Mouse (Mus musculus) bone marrow macrophage, adult 2 months (primary cell): ENCODE results near the gene St3gal2. TPM values are rescaled to one million over a fixed set of nuclear protein-coding genes. Genes with fewer than 3 reads are reported as not detected.
"Not testable (repeated sequence)": the region's sequence is repeated elsewhere in the genome, so short reads cannot be mapped to it uniquely, and the experiment has no call there.

Experiments
- H3K27ac ChIP-seq: 2 replicates; pipeline ENCODE4 v1.5.1; 2012; ENCODE audit warnings: low read depth, low read length; ENCODE audit not compliant: insufficient read depth
- H3K4me1 ChIP-seq: 2 replicates; pipeline ENCODE4 v1.6.1; 2012; ENCODE audit warnings: low read length; ENCODE audit not compliant: control insufficient read depth, insufficient read depth
- H3K4me3 ChIP-seq: 2 replicates; pipeline ENCODE4 v1.5.1; 2012; ENCODE audit warnings: mild to moderate bottlenecking, low read length, moderate library complexity; ENCODE audit not compliant: insufficient read depth
- CTCF ChIP-seq: IDR thresholded peaks from 2 replicates; pipeline ENCODE4 v1.5.1; 2012; ENCODE audit warnings: low read depth, mild to moderate bottlenecking, low read length, moderate library complexity
- POLR2A ChIP-seq: IDR thresholded peaks from 2 replicates; pipeline ENCODE4 v1.6.1; 2012; ENCODE audit warnings: mild to moderate bottlenecking, low read depth, low read length, borderline replicate concordance
- polyA plus RNA-seq: library from polyadenylated mRNA; stranded (reverse); fragments of >200 nt; gene quantifications from 2 replicates; pipeline ENCODE4 v1.2.4, GENCODE M21; 2012; ENCODE audit not compliant: missing spikeins, insufficient read depth, insufficient read length

St3gal2 gene
- polyA plus RNA-seq, 1 experiment: 12.4 TPM

DNA sequence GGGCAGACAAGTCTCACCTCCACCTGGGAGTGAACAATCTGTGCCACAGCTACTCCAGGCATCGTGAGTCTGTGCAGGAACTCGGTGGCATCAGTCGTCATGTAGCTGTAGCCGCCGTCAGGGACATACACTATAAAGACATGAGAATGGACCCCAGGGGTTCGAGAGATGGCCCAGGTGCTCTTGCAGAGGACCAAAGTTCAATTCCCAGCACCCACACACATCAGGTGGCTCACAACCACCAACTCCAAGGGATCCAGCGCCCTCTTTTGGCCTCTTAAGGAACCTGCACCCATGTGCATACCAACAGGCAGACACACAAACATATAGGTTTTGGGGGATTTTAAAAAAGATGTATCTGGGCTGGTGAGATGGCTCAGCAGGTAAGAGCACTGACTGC is 27.7 kb upstream of the St3gal2 start:
- Histone ChIP-seq H3K27ac (no peak overlapping the region), H3K4me3 (no peak overlapping the region), H3K4me1 (no peaks in the 10 kb centered on the region)
- TF ChIP-seq CTCF: no peak
- TF ChIP-seq POLR2A: no peak

- TF ChIP-seq POLR2A: no peak
- TF ChIP-seq CTCF: no peak
- H3K27ac ChIP-seq: no peak overlapping the region
- no peaks in the 10 kb centered on the region for H3K4me1 ChIP-seq
- H3K4me3 ChIP-seq: no peak overlapping the region
These were observed 26.8 kb upstream of the St3gal2 start for GRCm38 (mm10) chr8:110892913-110893312.

DNA sequence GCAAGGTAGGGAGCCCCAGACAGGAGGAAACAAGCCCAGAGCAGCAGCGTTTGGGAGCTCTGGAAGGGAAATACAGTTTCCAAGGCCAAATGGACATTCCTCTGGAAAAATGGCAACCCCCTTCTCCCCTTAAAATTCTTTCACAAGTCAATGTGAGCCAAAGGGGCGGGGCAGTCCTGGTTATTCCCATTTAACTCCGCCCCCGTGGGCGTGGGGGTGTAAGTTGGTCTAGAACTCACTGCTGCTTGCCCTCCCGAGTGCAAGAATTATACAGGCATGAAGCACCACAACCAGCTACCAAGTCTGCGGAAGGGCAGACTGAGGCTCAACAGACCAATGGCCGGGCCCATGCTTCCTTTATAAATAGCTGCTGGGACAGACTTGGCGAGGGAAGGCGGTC is 24.9 kb upstream of the St3gal2 start:
- Histone ChIP-seq H3K4me1 (no peaks in the 10 kb centered on the region), H3K27ac (no peak overlapping the region), H3K4me3 (no peak overlapping the region)
- TF ChIP-seq POLR2A: no peak
- TF ChIP-seq CTCF: no peak

GRCm38 (mm10) chr8:110895254-110895653 is 24.5 kb upstream of the St3gal2 start:
- no peak overlapping the region for H3K4me3 ChIP-seq
- no peaks in the 10 kb centered on the region for H3K4me1 ChIP-seq
- no peak for TF ChIP-seq CTCF
- TF ChIP-seq POLR2A: no peak
- H3K27ac ChIP-seq: no peak overlapping the region

GRCm38 (mm10) chr8:110895812-110896211 is 23.9 kb upstream of the St3gal2 start:
- no peak for TF ChIP-seq CTCF
- TF ChIP-seq POLR2A: no peak
- Histone ChIP-seq H3K27ac (no peak overlapping the region), H3K4me1 (no peaks in the 10 kb centered on the region), H3K4me3 (no peak overlapping the region)

- Histone ChIP-seq H3K4me3 (no peak overlapping the region), H3K4me1 (no peaks in the 10 kb centered on the region), H3K27ac (no peak overlapping the region)
- TF ChIP-seq CTCF: no peak
- no peak for TF ChIP-seq POLR2A
These were observed 22.2 kb upstream of the St3gal2 start for GRCm38 (mm10) chr8:110897495-110897894.

DNA sequence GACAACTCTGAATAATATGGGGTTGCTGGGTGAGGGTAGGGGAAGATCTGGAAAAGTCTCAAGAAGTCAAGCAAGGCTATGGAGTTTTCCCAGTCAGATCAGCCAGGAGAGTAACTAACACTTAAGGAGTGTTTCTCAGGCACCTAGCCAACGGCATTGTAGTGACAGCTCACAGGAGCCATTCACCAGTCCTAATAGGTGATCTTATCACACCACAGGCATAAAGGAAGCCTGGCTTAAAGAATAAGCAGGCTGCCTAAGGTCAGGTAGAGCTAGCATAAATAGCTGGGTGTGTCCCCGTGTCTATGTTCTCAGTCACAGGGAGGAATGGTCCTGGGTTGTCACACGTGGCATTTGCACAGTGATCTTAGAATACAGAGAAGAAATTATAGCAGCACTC is 18.7 kb upstream of the St3gal2 start:
- Histone ChIP-seq H3K4me1 (no peaks in the 10 kb centered on the region), H3K27ac (no peak overlapping the region), H3K4me3 (no peak overlapping the region)
- no peak for TF ChIP-seq CTCF
- TF ChIP-seq POLR2A: no peak

GRCm38 (mm10) chr8:110901839-110902578 is 17.7 kb upstream of the St3gal2 start, which contains the start of gene Fuk:
Gene Fuk, minus strand, starts transcription at chr8:110902488.
- Histone ChIP-seq H3K4me3 (peak within 1 kb of the TSS; percentile 95), H3K27ac (no peak within 1 kb of the TSS), H3K4me1 (no peaks in the 10 kb centered on the region)
- TF ChIP-seq POLR2A (no peak), CTCF (no peak)

- H3K27ac ChIP-seq: no peak overlapping the region
- no peaks in the 10 kb centered on the region for H3K4me1 ChIP-seq
- peak overlapping the region; percentile 95; the same call in 1 of the 2 replicates for H3K4me3 ChIP-seq
- no peak for TF ChIP-seq POLR2A
- no peak for TF ChIP-seq CTCF
These were observed 17.1 kb upstream of the St3gal2 start for GRCm38 (mm10) chr8:110902579-110902965.

DNA sequence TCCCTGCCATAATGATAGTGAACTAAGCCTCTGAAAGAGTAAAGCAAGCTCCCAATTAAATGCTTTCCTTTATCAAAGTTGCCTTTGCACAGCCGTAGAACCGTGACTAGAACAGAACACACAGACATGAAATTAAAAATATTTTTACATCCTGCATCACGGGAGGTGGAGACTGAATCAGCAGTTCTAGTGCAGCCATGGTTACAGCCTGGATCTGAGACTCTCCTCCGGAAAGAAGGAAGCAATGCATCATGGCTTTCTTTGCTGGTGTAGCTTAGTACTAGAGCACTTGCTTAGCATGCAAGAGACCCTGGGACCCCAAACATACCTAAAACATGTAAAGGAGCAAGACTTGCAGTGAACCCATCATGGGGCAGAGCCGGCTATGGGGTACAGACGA is 14.3 kb upstream of the St3gal2 start:
- TF ChIP-seq POLR2A (no peak), CTCF (no peak)
- Histone ChIP-seq H3K4me3 (no peak overlapping the region), H3K4me1 (no peaks in the 10 kb centered on the region), H3K27ac (no peak overlapping the region)

GRCm38 (mm10) chr8:110906682-110907081 is 13.0 kb upstream of the St3gal2 start:
- Histone ChIP-seq H3K4me1 (peaks cover under 1% of the 10 kb centered on the region), H3K4me3 (no peak overlapping the region), H3K27ac (no peak overlapping the region)
- TF ChIP-seq POLR2A (no peak), CTCF (no peak)

DNA sequence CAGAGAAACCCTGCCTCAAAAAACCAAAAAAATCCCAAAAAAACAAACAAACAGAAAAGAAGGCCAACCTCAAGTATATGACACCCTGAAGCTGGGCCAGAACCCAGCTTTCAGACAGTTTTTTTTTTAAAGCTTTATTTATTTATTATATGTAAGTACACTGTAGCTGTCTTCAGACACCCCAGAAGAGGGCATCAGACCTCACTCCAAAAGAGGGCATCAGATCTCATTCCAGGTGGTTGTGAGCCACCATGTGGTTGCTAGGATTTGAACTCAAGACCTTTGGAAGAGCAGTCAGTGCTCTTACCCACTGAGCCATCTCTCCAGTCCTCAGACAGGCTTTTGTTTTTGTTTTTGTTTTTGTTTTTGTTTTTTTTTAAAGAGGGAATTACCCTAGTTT is 9.9 kb upstream of the St3gal2 start:
- H3K27ac ChIP-seq, H3K4me3 ChIP-seq, H3K4me1 ChIP-seq: not testable (repeated sequence)
